Mouse (Mus musculus): ENCODE data around the gene Mafb. TPM values are rescaled to one million over a fixed set of nuclear protein-coding genes. Genes with fewer than 3 reads are reported as not detected.

Gene Mafb
- polyA plus RNA-seq, 1 experiment = 12.0 TPM

DNA sequence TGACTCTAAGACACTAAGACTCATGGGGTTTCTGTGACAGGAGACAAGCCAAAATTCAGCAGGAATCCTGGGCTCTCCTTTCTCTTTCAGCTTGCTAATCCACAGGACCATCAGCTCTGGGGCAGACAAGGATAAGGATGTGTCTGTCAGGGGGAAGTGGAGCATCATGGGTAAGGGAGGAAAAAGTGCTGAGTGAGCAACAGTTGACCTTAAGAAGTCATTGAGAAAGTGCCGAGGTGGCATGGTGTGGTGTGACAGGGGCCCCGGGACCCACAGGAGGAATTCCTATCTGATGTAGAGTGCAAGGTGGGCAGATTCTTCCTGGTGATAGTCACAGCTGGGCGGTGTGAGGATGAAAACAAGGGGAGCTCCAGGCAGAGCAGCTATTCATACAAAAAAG lies 25.8 kb upstream of the Mafb start:
- Histone ChIP-seq H3K4me3 (replicated peaks; ENCODE audit: control insufficient read depth, low read depth, low read length) (no peak overlapping the region), H3K27ac (ENCODE audit: control insufficient read depth, insufficient read depth, low read depth, low read length, poor library complexity) (no peak overlapping the region), H3K4me1 (ENCODE audit: control insufficient read depth, insufficient read depth, low read length) (no peaks in the 10 kb centered on the region)
- 55% methylated on average over 3 of the region's 3 CpGs for WGBS
- TF ChIP-seq CTCF (IDR thresholded peaks at IDR 0.05; ENCODE audit: control insufficient read depth, insufficient read depth, low read length) (no peak), POLR2A (IDR thresholded peaks at IDR 0.05; ENCODE audit: borderline replicate concordance, control insufficient read depth, low read depth, low read length) (no peak)

DNA sequence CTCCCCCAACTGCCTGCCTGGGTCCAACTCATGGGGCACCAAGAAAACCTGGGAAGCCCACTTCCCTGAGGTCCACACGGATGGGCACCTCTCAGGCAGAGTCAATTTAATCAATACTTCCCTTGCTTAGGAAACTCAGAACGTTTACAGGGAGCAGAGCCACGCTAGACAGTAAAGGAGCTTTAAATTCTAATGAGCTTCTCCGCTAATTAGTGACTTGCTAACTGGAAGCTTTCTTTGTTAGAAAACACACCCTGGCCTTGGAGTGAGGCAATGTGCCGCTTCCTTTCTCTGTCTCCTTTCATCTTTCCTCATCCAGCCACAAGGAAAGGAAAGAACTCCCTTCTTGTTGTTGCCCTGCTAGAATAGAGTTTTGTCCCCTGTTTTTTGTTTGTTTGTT lies 21.7 kb upstream of the Mafb start:
- H3K4me1 ChIP-seq (ENCODE audit: control insufficient read depth, insufficient read depth, low read length) = no peaks in the 10 kb centered on the region
- TF ChIP-seq CTCF (IDR thresholded peaks at IDR 0.05; ENCODE audit: control insufficient read depth, insufficient read depth, low read length) (no peak), POLR2A (IDR thresholded peaks at IDR 0.05; ENCODE audit: borderline replicate concordance, control insufficient read depth, low read depth, low read length) (no peak)
- WGBS = 39% methylated on average over 5 of the region's 5 CpGs
- H3K27ac ChIP-seq (ENCODE audit: control insufficient read depth, insufficient read depth, low read depth, low read length, poor library complexity) = no peak overlapping the region
- H3K4me3 ChIP-seq (replicated peaks; ENCODE audit: control insufficient read depth, low read depth, low read length) = no peak overlapping the region

- no peak for TF ChIP-seq POLR2A (IDR thresholded peaks at IDR 0.05; ENCODE audit: borderline replicate concordance, control insufficient read depth, low read depth, low read length)
- TF ChIP-seq CTCF (IDR thresholded peaks at IDR 0.05; ENCODE audit: control insufficient read depth, insufficient read depth, low read length) = no peak
- Histone ChIP-seq H3K4me3 (replicated peaks; ENCODE audit: control insufficient read depth, low read depth, low read length) (no peak overlapping the region), H3K27ac (ENCODE audit: control insufficient read depth, insufficient read depth, low read depth, low read length, poor library complexity) (no peak overlapping the region), H3K4me1 (ENCODE audit: control insufficient read depth, insufficient read depth, low read length) (no peaks in the 10 kb centered on the region)
- 66% methylated on average over 3 of the region's 3 CpGs for WGBS
Measured at GRCm38 (mm10) chr2:160383418-160383817, 16.6 kb upstream of the Mafb start.

DNA sequence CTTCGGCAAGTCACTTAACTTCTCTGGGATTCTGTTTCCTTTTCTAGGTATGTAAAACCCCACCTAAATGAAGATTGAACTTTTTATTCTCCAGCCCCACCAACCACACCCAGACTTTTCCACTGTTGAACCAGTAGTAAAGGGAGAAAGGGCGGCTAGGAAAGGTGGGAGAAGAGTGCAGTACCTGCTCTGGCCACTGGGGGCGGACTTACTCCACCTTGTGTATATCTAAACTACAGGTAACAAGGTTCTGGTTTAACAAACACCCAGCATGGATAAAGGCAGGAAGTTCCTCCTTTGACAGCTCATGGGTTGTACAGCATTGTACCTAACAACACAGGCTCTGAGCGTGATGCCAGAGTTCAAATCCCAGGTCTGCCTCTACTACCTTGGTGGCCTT lies 11.4 kb upstream of the Mafb start:
- 40% methylated on average over 4 of the region's 4 CpGs for WGBS
- no peak overlapping the region for H3K27ac ChIP-seq (ENCODE audit: control insufficient read depth, insufficient read depth, low read depth, low read length, poor library complexity)
- TF ChIP-seq CTCF (IDR thresholded peaks at IDR 0.05; ENCODE audit: control insufficient read depth, insufficient read depth, low read length) = peak; percentile 72
- TF ChIP-seq POLR2A (IDR thresholded peaks at IDR 0.05; ENCODE audit: borderline replicate concordance, control insufficient read depth, low read depth, low read length) = no peak
- no peaks in the 10 kb centered on the region for H3K4me1 ChIP-seq (ENCODE audit: control insufficient read depth, insufficient read depth, low read length)
- H3K4me3 ChIP-seq (replicated peaks; ENCODE audit: control insufficient read depth, low read depth, low read length) = no peak overlapping the region

GRCm38 (mm10) chr2:160376236-160376635 lies 9.4 kb upstream of the Mafb start:
- TF ChIP-seq CTCF (IDR thresholded peaks at IDR 0.05; ENCODE audit: control insufficient read depth, insufficient read depth, low read length) (no peak), POLR2A (IDR thresholded peaks at IDR 0.05; ENCODE audit: borderline replicate concordance, control insufficient read depth, low read depth, low read length) (no peak)
- Histone ChIP-seq H3K4me1 (ENCODE audit: control insufficient read depth, insufficient read depth, low read length) (no peaks in the 10 kb centered on the region), H3K4me3 (replicated peaks; ENCODE audit: control insufficient read depth, low read depth, low read length) (no peak overlapping the region), H3K27ac (ENCODE audit: control insufficient read depth, insufficient read depth, low read depth, low read length, poor library complexity) (no peak overlapping the region)
- 49% methylated on average over 5 of the region's 5 CpGs for WGBS

GRCm38 (mm10) chr2:160369653-160370420 lies 3.0 kb upstream of the Mafb start:
- 11% methylated on average over 25 of the region's 25 CpGs for WGBS
- TF ChIP-seq CTCF (IDR thresholded peaks at IDR 0.05; ENCODE audit: control insufficient read depth, insufficient read depth, low read length) (no peak), POLR2A (IDR thresholded peaks at IDR 0.05; ENCODE audit: borderline replicate concordance, control insufficient read depth, low read depth, low read length) (no peak)
- H3K4me1 ChIP-seq (ENCODE audit: control insufficient read depth, insufficient read depth, low read length) = no peaks in the 10 kb centered on the region
- no peak overlapping the region for H3K4me3 ChIP-seq (replicated peaks; ENCODE audit: control insufficient read depth, low read depth, low read length)
- no peak overlapping the region for H3K27ac ChIP-seq (ENCODE audit: control insufficient read depth, insufficient read depth, low read depth, low read length, poor library complexity)

DNA sequence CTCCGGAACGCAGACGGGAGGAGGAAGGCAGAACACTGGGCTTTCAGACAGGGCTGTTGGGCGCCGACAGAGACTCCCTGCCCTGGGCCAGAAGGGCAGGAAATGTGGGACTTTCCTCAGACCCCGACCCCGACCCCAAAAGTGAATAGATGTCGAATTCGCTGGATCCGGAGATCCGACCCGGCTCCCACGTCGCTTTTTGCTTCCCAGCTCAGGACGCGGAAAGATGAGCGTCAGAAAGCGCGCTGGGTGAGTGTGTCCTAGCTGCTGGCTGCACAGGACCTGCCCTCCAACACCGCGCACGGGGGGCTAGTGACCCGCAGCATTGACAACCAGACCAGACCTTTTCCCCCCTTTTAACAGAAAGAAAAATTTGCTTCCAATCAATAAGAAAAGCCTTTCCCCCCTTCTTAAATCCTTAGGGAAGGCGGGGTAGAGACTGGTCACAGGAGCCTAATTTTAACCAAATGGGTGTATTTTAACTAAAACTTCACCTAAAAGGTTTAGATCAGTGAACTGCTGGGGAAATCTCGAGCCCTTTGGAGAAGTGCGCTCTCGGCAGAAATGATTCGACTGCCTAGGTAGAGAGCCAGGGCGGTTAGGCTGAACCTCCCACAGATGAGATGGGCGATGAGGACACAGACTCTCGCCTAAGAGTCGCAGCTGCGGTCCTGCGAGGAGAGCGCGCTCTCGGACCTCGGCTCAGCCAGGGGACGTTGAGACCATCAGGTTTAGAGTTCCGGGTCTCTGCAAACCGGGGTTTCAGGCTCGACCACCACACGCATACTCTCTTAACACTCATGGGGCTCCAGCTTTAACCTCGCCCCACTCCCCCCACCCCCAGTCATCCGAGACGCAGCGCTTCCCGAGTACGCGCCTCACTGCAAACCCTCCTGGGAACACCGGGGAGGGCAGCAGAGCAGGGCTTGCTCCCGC lies 1.8 kb upstream of the Mafb start:
- no peak overlapping the region for H3K4me3 ChIP-seq (replicated peaks; ENCODE audit: control insufficient read depth, low read depth, low read length)
- no peaks in the 10 kb centered on the region for H3K4me1 ChIP-seq (ENCODE audit: control insufficient read depth, insufficient read depth, low read length)
- TF ChIP-seq POLR2A (IDR thresholded peaks at IDR 0.05; ENCODE audit: borderline replicate concordance, control insufficient read depth, low read depth, low read length) (no peak), CTCF (IDR thresholded peaks at IDR 0.05; ENCODE audit: control insufficient read depth, insufficient read depth, low read length) (no peak)
- H3K27ac ChIP-seq (ENCODE audit: control insufficient read depth, insufficient read depth, low read depth, low read length, poor library complexity) = no peak overlapping the region
- 5% methylated on average over 52 of the region's 52 CpGs for WGBS

All from bone marrow, adult 2 months (tissue).